Mouse (Mus musculus) heart, embryonic 12.5 days (tissue): Measurements from ENCODE around the gene Elk4. TPM values are rescaled to one million over a fixed set of nuclear protein-coding genes. Genes with fewer than 3 reads are reported as not detected.

ENCODE experiments used
- ATAC-seq: fragments of 200-750 bp; cut with Nextera tagmentation; 2 replicates; pipeline ENCODE4 v1.8.0; 2017; ENCODE audit warnings: moderate TSS enrichment, moderate library complexity; ENCODE audit not compliant: insufficient number of reproducible peaks, low FRiP score
- H3K27ac ChIP-seq: fragments of 300-500 bp; sonication (generic); 2 replicates; pipeline ENCODE4 v1.5.1; 2016; ENCODE audit warnings: mild to moderate bottlenecking, moderate library complexity; ENCODE audit not compliant: poor library complexity, severe bottlenecking
- H3K27me3 ChIP-seq: fragments of 300-500 bp; sonication (generic); replicated peaks from 2 replicates; pipeline ENCODE4 v1.6.1; 2016; ENCODE audit warnings: mild to moderate bottlenecking, moderate library complexity
- H3K36me3 ChIP-seq: fragments of 300-500 bp; sonication (generic); 2 replicates; pipeline ENCODE4 v1.6.1; 2016; ENCODE audit warnings: mild to moderate bottlenecking, moderate library complexity
- H3K4me1 ChIP-seq: fragments of 300-500 bp; sonication (generic); replicated peaks from 2 replicates; pipeline ENCODE4 v1.6.1; 2016; ENCODE audit warnings: mild to moderate bottlenecking
- H3K4me2 ChIP-seq: fragments of 300-500 bp; sonication (generic); 2 replicates; pipeline ENCODE4 v1.6.1; 2016; ENCODE audit warnings: mild to moderate bottlenecking, moderate library complexity
- H3K4me3 ChIP-seq: fragments of 300-500 bp; sonication (generic); 2 replicates; pipeline ENCODE4 v1.5.1; 2016; ENCODE audit warnings: mild to moderate bottlenecking
- H3K9ac ChIP-seq: fragments of 300-500 bp; sonication (generic); 2 replicates; pipeline ENCODE4 v1.6.1; 2016; ENCODE audit warnings: mild to moderate bottlenecking, moderate library complexity
- H3K9me3 ChIP-seq: fragments of 300-500 bp; sonication (generic); replicated peaks from 2 replicates; pipeline ENCODE4 v1.6.1; 2016; ENCODE audit warnings: mild to moderate bottlenecking, moderate library complexity
- WGBS: fragments of 180-500 bp; shearing (Covaris S2); methylation state at CpG from one replicate; pipeline ENCODE4 v1.1.7; 2016; 5-methylcytosine and 5-hydroxymethylcytosine counted together
- polyA plus RNA-seq: library from polyadenylated mRNA; unstranded; fragments of >200 nt; fragmentation: Nextera tagmentation; extraction: Ambion mirVana; gene quantifications from 2 replicates; pipeline ENCODE4 v1.2.1, GENCODE M21; 2016

The Elk4 gene
- polyA plus RNA-seq, 1 experiment from 2014 or later: 19.9 TPM

GRCm38 (mm10) chr1:132019876-132020275 is 12.5 kb downstream of the Elk4 start:
- Histone ChIP-seq H3K4me2 (no peak overlapping the region), H3K36me3 (peaks cover 73% of the 10 kb centered on the region), H3K9me3 (no peaks in the 10 kb centered on the region), H3K27ac (no peak overlapping the region), H3K4me3 (no peak overlapping the region), H3K27me3 (no peaks in the 10 kb centered on the region), H3K4me1 (0 out of 2 replicates have a peak, but pooled peaks cover under 1% of the 10 kb centered on the region), H3K9ac (no peak overlapping the region)
- 94% methylated on average over 7 of the region's 7 CpGs for WGBS
- no peak for ATAC-seq

- H3K4me3 ChIP-seq: no peak overlapping the region
- peaks cover 73% of the 10 kb centered on the region for H3K36me3 ChIP-seq
- H3K9ac ChIP-seq: no peak overlapping the region
- H3K27ac ChIP-seq: no peak overlapping the region
- H3K9me3 ChIP-seq: no peaks in the 10 kb centered on the region
- WGBS: 78% methylated on average over 3 of the region's 3 CpGs
- H3K4me2 ChIP-seq: no peak overlapping the region
- no peaks in the 10 kb centered on the region for H3K27me3 ChIP-seq
- H3K4me1 ChIP-seq: 0 out of 2 replicates have a peak, but pooled peaks cover 3% of the 10 kb centered on the region
- no peak for ATAC-seq
Observed at GRCm38 (mm10) chr1:132022107-132022506, 14.7 kb downstream of the Elk4 start.

GRCm38 (mm10) chr1:132026925-132027646 is 19.7 kb downstream of the Elk4 start:
- Histone ChIP-seq H3K4me3 (no peak overlapping the region), H3K9me3 (no peaks in the 10 kb centered on the region), H3K27me3 (no peaks in the 10 kb centered on the region), H3K4me2 (no peak overlapping the region), H3K36me3 (peaks cover 82% of the 10 kb centered on the region), H3K4me1 (0 out of 2 replicates have a peak, but pooled peaks cover 3% of the 10 kb centered on the region), H3K27ac (no peak overlapping the region), H3K9ac (no peak overlapping the region)
- ATAC-seq: no peak
- WGBS: 87% methylated on average over 11 of the region's 11 CpGs

GRCm38 (mm10) chr1:132027978-132028377 is 20.6 kb downstream of the Elk4 start:
- no peak for ATAC-seq
- 82% methylated on average over 5 of the region's 5 CpGs for WGBS
- H3K4me3 ChIP-seq: no peak overlapping the region
- H3K27me3 ChIP-seq: no peaks in the 10 kb centered on the region
- H3K9me3 ChIP-seq: no peaks in the 10 kb centered on the region
- no peak overlapping the region for H3K27ac ChIP-seq
- H3K4me1 ChIP-seq: 0 out of 2 replicates have a peak, but pooled peaks cover 3% of the 10 kb centered on the region
- peaks cover 80% of the 10 kb centered on the region for H3K36me3 ChIP-seq
- no peak overlapping the region for H3K4me2 ChIP-seq
- no peak overlapping the region for H3K9ac ChIP-seq

- Histone ChIP-seq H3K4me1 (0 out of 2 replicates have a peak, but pooled peaks cover 3% of the 10 kb centered on the region), H3K4me2 (no peak overlapping the region), H3K27ac (no peak overlapping the region), H3K27me3 (no peaks in the 10 kb centered on the region), H3K9ac (no peak overlapping the region), H3K4me3 (no peak overlapping the region), H3K36me3 (peaks cover 80% of the 10 kb centered on the region), H3K9me3 (no peaks in the 10 kb centered on the region)
- no peak for ATAC-seq
- 88% methylated on average over 9 of the region's 9 CpGs for WGBS
Observed at GRCm38 (mm10) chr1:132028413-132028812, 21.0 kb downstream of the Elk4 start.

GRCm38 (mm10) chr1:132030574-132030973 is 23.2 kb downstream of the Elk4 start:
- 51% methylated on average over 2 of the region's 2 CpGs for WGBS

GRCm38 (mm10) chr1:132032172-132032571 is 24.8 kb downstream of the Elk4 start:
- H3K27ac ChIP-seq: no peak overlapping the region
- peaks cover 64% of the 10 kb centered on the region for H3K36me3 ChIP-seq
- H3K9ac ChIP-seq: no peak overlapping the region
- 82% methylated on average over 7 of the region's 7 CpGs for WGBS
- no peaks in the 10 kb centered on the region for H3K4me1 ChIP-seq
- no peak overlapping the region for H3K4me2 ChIP-seq
- H3K9me3 ChIP-seq: no peaks in the 10 kb centered on the region
- H3K27me3 ChIP-seq: no peaks in the 10 kb centered on the region
- H3K4me3 ChIP-seq: no peak overlapping the region
- no peak for ATAC-seq

More at GRCm38 (mm10) chr1:132030574-132030973, 23.2 kb downstream of the Elk4 start:
- no peaks in the 10 kb centered on the region for H3K27me3 ChIP-seq
- H3K9me3 ChIP-seq: no peaks in the 10 kb centered on the region
- no peak for ATAC-seq
- H3K27ac ChIP-seq: no peak overlapping the region
- no peak overlapping the region for H3K4me2 ChIP-seq
- H3K36me3 ChIP-seq: peaks cover 73% of the 10 kb centered on the region
- no peaks in the 10 kb centered on the region for H3K4me1 ChIP-seq
- no peak overlapping the region for H3K9ac ChIP-seq
- no peak overlapping the region for H3K4me3 ChIP-seq

- no peaks in the 10 kb centered on the region for H3K27me3 ChIP-seq
- peaks cover 18% of the 10 kb centered on the region for H3K36me3 ChIP-seq
- H3K27ac ChIP-seq: no peak overlapping the region
- 84% methylated on average over 3 of the region's 3 CpGs for WGBS
- H3K4me3 ChIP-seq: no peak overlapping the region
- no peak overlapping the region for H3K4me2 ChIP-seq
- H3K9me3 ChIP-seq: no peaks in the 10 kb centered on the region
- H3K4me1 ChIP-seq: 0 out of 2 replicates have a peak, but pooled peaks cover 8% of the 10 kb centered on the region
- no peak for ATAC-seq
- no peak overlapping the region for H3K9ac ChIP-seq
Observed at GRCm38 (mm10) chr1:132037746-132038145, 30.3 kb downstream of the Elk4 start.

- Histone ChIP-seq H3K27ac (no peak overlapping the region), H3K27me3 (no peaks in the 10 kb centered on the region), H3K4me2 (no peak overlapping the region), H3K4me1 (0 out of 2 replicates have a peak, but pooled peaks cover 8% of the 10 kb centered on the region), H3K36me3 (peaks cover 8% of the 10 kb centered on the region), H3K4me3 (no peak overlapping the region), H3K9me3 (no peaks in the 10 kb centered on the region), H3K9ac (no peak overlapping the region)
- no peak for ATAC-seq
- 68% methylated on average over 5 of the region's 5 CpGs for WGBS
Observed at GRCm38 (mm10) chr1:132038753-132039152, 31.3 kb downstream of the Elk4 start.

- 59% methylated on average over 9 of the region's 9 CpGs for WGBS
- 0 out of 2 replicates have a peak, but pooled peaks cover 8% of the 10 kb centered on the region for H3K4me1 ChIP-seq
- ATAC-seq: peak; percentile 26; the same call in 1 of the 2 replicates
Observed at GRCm38 (mm10) chr1:132040201-132040621, 32.8 kb downstream of the Elk4 start.

GRCm38 (mm10) chr1:132043759-132044158 is 36.4 kb downstream of the Elk4 start:
- Histone ChIP-seq H3K36me3 (no peaks in the 10 kb centered on the region), H3K27ac (no peak overlapping the region), H3K4me1 (0 out of 2 replicates have a peak, but pooled peaks cover 8% of the 10 kb centered on the region), H3K4me3 (no peak overlapping the region), H3K4me2 (no peak overlapping the region), H3K27me3 (no peaks in the 10 kb centered on the region), H3K9ac (no peak overlapping the region), H3K9me3 (no peaks in the 10 kb centered on the region)
- WGBS: 65% methylated on average over 4 of the region's 4 CpGs
- ATAC-seq: no peak

More at GRCm38 (mm10) chr1:132040201-132040621, 32.8 kb downstream of the Elk4 start:
- peak overlapping the region; percentile 26 for H3K27ac ChIP-seq
- H3K4me2 ChIP-seq: no peak overlapping the region
- no peaks in the 10 kb centered on the region for H3K36me3 ChIP-seq
- H3K4me3 ChIP-seq: no peak overlapping the region
- no peak overlapping the region for H3K9ac ChIP-seq
- H3K27me3 ChIP-seq: no peaks in the 10 kb centered on the region
- H3K9me3 ChIP-seq: no peaks in the 10 kb centered on the region
